Mouse (Mus musculus): ENCODE measurements around the gene Ctsg. TPM values are rescaled to one million over a fixed set of nuclear protein-coding genes. Genes with fewer than 3 reads are reported as not detected.
"Not testable (repeated sequence)": the region's sequence is repeated elsewhere in the genome, so short reads cannot be mapped to it uniquely, and the experiment has no call there.

Gene Ctsg
- polyA plus RNA-seq, 1 experiment from 2014 or later, result not detected

DNA sequence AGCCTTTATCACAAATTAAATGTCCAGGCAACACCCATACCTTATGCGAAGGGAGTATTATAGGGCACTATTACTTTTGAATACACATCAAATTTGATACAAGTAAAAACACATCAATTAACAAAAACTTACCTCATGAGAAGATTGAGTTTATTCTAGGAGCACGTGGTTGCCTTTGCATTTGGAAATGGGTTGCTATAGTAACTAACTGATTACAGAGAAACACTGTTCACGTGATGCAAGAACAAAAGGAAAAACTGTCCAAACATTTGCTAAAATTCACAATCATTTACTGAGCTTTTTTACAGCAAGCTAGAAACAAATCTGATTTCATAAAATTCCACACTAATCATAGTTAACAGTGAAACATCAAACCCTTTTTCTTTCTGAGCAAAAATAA is 1.1 kb upstream of the Ctsg start:
- no peak for ATAC-seq (ENCODE audit: low read depth)
- 75% methylated on average over 3 of the region's 3 CpGs for WGBS
- no peaks in the 10 kb centered on the region for H3K9me3 ChIP-seq (ENCODE audit: control insufficient read depth, low read length)

DNA sequence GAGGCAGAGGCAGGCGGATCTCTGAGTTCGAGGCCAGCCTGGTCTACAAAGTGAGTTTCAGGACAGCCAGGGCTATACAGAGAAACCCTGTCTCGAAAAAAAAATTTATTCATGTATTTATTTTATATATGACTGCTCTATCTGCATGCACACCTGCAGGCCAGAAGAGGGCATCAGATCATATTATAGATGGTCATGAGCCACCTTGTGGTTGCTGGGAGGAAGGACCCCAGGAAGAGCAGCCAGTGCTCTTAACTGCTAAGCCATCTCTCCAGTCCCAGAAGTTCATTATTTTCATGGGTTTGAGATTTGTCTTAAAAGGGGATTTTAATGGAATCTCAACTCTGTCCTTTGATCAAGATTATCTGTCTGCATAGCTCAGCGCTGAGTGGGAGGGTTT is 3.4 kb downstream of the Ctsg start:
- Histone ChIP-seq H3K36me3 (ENCODE audit: control insufficient read depth, insufficient read depth, low read length) (no peaks in the 10 kb centered on the region), H3K27me3 (ENCODE audit: control insufficient read depth, insufficient read depth, low read length) (no peaks in the 10 kb centered on the region), H3K4me3 (ENCODE audit: low read depth, low read length) (no peak overlapping the region), H3K9ac (replicated peaks; ENCODE audit: low read depth, low read length) (no peak overlapping the region), H3K9me3 (ENCODE audit: control insufficient read depth, low read length) (no peaks in the 10 kb centered on the region), H3K4me1 (ENCODE audit: control insufficient read depth, insufficient read depth, low read length) (no peaks in the 10 kb centered on the region), H3K27ac (ENCODE audit: low read depth, low read length) (no peak overlapping the region), H3K4me2 (ENCODE audit: low read depth, low read length) (no peak overlapping the region)
- ATAC-seq (ENCODE audit: low read depth), result no peak
- WGBS, result 76% methylated on average over 4 of the region's 4 CpGs

More for the DNA sequence above, 1.1 kb upstream of the Ctsg start:
- Histone ChIP-seq H3K4me2 (ENCODE audit: low read depth, low read length) (no peak overlapping the region), H3K9ac (replicated peaks; ENCODE audit: low read depth, low read length) (no peak overlapping the region), H3K4me1 (ENCODE audit: control insufficient read depth, insufficient read depth, low read length) (no peaks in the 10 kb centered on the region), H3K27me3 (ENCODE audit: control insufficient read depth, insufficient read depth, low read length) (no peaks in the 10 kb centered on the region), H3K4me3 (ENCODE audit: low read depth, low read length) (no peak overlapping the region), H3K27ac (ENCODE audit: low read depth, low read length) (no peak overlapping the region), H3K36me3 (ENCODE audit: control insufficient read depth, insufficient read depth, low read length) (no peaks in the 10 kb centered on the region)

DNA sequence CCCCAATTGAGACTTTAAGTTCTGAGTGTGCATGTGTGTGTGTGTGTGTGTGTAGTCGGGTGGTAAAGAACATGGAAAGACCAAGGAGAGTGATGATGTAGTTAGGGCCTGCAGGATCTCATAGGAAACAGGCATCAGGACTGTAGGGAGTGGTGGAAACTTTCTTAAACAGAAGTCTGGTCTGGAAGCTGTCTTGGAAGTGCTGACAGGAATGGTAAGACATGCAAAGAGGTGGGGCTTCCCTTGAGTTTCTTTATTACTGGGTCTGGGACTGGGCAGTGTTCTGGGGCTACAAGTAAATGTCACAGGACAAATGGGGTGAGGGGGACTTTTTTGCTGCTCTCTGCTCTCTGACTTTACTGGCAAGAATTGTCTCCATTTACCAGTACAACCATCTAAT is 4.8 kb downstream of the Ctsg start:
- WGBS, result 89% methylated on average over 1 of the region's 1 CpGs
- Histone ChIP-seq H3K9ac (replicated peaks; ENCODE audit: low read depth, low read length) (no peak overlapping the region), H3K4me2 (ENCODE audit: low read depth, low read length) (no peak overlapping the region), H3K27ac (ENCODE audit: low read depth, low read length) (no peak overlapping the region), H3K27me3 (ENCODE audit: control insufficient read depth, insufficient read depth, low read length) (no peaks in the 10 kb centered on the region), H3K4me1 (ENCODE audit: control insufficient read depth, insufficient read depth, low read length) (no peaks in the 10 kb centered on the region), H3K9me3 (ENCODE audit: control insufficient read depth, low read length) (no peaks in the 10 kb centered on the region), H3K4me3 (ENCODE audit: low read depth, low read length) (no peak overlapping the region), H3K36me3 (ENCODE audit: control insufficient read depth, insufficient read depth, low read length) (no peaks in the 10 kb centered on the region)
- no peak for ATAC-seq (ENCODE audit: low read depth)

DNA sequence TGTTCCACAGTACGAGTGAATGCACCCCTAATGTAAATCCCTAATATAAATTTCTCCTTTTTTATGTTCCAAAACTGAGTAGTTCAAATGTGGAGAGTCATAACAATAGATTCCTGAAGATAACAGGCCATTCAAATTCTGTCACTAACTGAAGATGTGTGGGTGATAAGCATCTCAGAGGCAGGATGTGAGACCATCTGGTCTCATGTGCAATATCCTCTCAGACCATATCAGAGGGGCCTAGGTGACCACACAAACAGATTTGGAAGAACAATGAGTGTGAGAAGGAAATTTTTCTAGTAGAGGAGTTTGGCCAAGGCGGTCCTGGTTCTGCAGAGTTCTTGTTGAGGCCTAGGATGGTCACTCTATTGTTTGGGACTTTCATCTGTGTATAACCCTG is 9.0 kb downstream of the Ctsg start:
- Histone ChIP-seq H3K36me3 (ENCODE audit: control insufficient read depth, insufficient read depth, low read length) (no peaks in the 10 kb centered on the region), H3K27ac (ENCODE audit: low read depth, low read length) (no peak overlapping the region), H3K27me3 (ENCODE audit: control insufficient read depth, insufficient read depth, low read length) (no peaks in the 10 kb centered on the region), H3K4me1 (ENCODE audit: control insufficient read depth, insufficient read depth, low read length) (no peaks in the 10 kb centered on the region), H3K9me3 (ENCODE audit: control insufficient read depth, low read length) (no peaks in the 10 kb centered on the region), H3K4me3 (ENCODE audit: low read depth, low read length) (no peak overlapping the region), H3K9ac (replicated peaks; ENCODE audit: low read depth, low read length) (no peak overlapping the region), H3K4me2 (ENCODE audit: low read depth, low read length) (no peak overlapping the region)
- ATAC-seq (ENCODE audit: low read depth), result no peak
- WGBS, result 84% methylated on average over 2 of the region's 2 CpGs

DNA sequence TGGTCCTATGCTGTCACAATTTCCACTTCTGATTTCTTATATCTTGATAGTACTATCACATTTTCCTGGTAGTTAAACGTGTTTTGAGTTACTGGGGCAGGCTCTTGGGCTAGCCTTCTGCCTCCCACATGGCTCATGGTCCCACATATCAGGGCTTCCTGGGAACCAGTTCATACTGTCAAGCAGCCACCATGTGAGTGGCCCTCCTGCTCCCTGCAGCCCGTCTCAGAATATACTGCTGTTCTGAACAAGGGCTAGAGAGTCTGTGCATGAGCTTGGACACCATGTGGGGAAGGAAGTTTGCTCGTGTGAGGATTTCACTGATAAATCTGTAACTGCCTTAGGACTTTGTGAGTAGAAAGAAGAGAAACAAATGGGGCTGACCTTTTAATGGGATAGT is 15.7 kb downstream of the Ctsg start:
- no peak for ATAC-seq (ENCODE audit: low read depth)
- Histone ChIP-seq H3K9ac (replicated peaks; ENCODE audit: low read depth, low read length) (no peak overlapping the region), H3K4me2 (ENCODE audit: low read depth, low read length) (no peak overlapping the region), H3K4me1 (ENCODE audit: control insufficient read depth, insufficient read depth, low read length) (no peaks in the 10 kb centered on the region), H3K36me3 (ENCODE audit: control insufficient read depth, insufficient read depth, low read length) (no peaks in the 10 kb centered on the region), H3K27me3 (ENCODE audit: control insufficient read depth, insufficient read depth, low read length) (no peaks in the 10 kb centered on the region), H3K27ac (ENCODE audit: low read depth, low read length) (no peak overlapping the region), H3K4me3 (ENCODE audit: low read depth, low read length) (no peak overlapping the region), H3K9me3 (ENCODE audit: control insufficient read depth, low read length) (no peaks in the 10 kb centered on the region)
- 75% methylated on average over 3 of the region's 3 CpGs for WGBS

DNA sequence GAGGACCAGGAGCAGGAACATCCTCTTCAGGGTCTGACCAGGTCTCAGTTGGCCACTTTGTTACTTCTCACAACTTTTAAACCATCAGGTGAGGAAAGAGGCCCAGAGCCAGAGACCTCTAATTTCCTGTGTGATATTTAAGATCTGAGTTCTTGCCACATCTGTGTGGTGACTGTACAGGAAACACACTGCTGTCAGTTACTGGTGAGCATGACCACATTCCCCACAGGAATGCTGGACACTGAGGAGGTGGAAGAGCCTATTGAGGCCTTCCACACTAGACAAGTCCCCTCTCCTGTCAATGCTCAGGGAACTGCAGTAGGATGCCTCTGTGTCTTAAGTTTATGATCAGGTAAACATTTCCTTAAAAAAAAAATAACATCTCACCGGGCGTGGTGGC is 17.2 kb downstream of the Ctsg start, which contains the start of gene Mcpt8:
Gene Mcpt8, minus strand, starts transcription at position 107 of the 400 bp plus-strand sequence.
- Histone ChIP-seq H3K4me3 (ENCODE audit: low read depth, low read length) (no peak within 1 kb of the TSS), H3K4me1 (ENCODE audit: control insufficient read depth, insufficient read depth, low read length) (no peaks in the 10 kb centered on the region), H3K27ac (ENCODE audit: low read depth, low read length) (no peak within 1 kb of the TSS), H3K27me3 (ENCODE audit: control insufficient read depth, insufficient read depth, low read length) (no peaks in the 10 kb centered on the region), H3K36me3 (ENCODE audit: control insufficient read depth, insufficient read depth, low read length) (no peaks in the 10 kb centered on the region), H3K9me3 (ENCODE audit: control insufficient read depth, low read length) (no peaks in the 10 kb centered on the region), H3K9ac (replicated peaks; ENCODE audit: low read depth, low read length) (no peak within 1 kb of the TSS), H3K4me2 (ENCODE audit: low read depth, low read length) (no peak within 1 kb of the TSS)
- WGBS, result 100% methylated on average over 2 of the region's 2 CpGs
- no peak for ATAC-seq (ENCODE audit: low read depth)

DNA sequence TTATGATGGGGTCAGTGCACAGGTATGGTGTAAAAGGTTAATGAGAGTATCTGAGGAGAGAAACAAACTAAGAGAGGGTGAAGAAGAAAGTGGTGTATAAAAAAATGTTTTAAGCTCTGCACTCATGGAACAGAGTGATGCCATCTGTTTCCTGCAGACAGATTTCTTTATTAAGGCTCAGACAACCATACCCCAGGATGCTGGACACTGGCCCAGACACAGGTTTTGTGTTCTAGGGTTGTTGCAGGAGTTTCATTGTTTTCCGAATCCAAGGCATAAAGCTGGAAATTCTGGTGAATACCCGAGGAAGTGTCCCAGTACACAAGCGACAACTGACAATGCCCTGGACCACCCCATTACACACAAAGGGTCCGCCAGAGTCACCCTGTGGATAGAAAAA is 20.4 kb downstream of the Ctsg start:
- Histone ChIP-seq H3K9ac (replicated peaks; ENCODE audit: low read depth, low read length) (no peak overlapping the region), H3K36me3 (ENCODE audit: control insufficient read depth, insufficient read depth, low read length) (no peaks in the 10 kb centered on the region), H3K4me2 (ENCODE audit: low read depth, low read length) (no peak overlapping the region), H3K27ac (ENCODE audit: low read depth, low read length) (no peak overlapping the region), H3K27me3 (ENCODE audit: control insufficient read depth, insufficient read depth, low read length) (no peaks in the 10 kb centered on the region), H3K9me3 (ENCODE audit: control insufficient read depth, low read length) (no peaks in the 10 kb centered on the region), H3K4me1 (ENCODE audit: control insufficient read depth, insufficient read depth, low read length) (no peaks in the 10 kb centered on the region), H3K4me3 (ENCODE audit: low read depth, low read length) (no peak overlapping the region)
- WGBS, result 74% methylated on average over 4 of the region's 4 CpGs
- no peak for ATAC-seq (ENCODE audit: low read depth)

DNA sequence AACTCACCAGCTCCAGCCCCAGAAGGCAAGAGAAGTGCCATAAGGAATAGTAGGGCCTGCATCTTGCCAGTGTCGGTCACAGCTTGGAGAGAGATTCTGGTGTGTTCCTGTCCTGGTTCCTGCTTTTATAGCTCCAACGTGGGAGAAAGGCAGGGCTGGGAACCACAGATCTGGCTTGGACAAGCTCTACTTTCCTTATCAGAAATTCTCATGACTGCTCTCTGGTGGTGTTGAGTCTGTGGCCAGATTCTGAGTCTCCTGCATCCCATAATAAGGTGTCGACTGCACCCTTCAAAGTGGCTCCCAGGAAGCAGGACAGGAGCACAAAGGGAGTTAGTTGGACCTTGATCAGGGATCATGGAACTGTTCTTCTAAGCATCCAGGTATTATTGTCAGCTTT is 40.2 kb downstream of the Ctsg start, which contains the start of gene Mcpt4:
Gene Mcpt4, minus strand, starts transcription at position 101 of the 400 bp plus-strand sequence.
- WGBS, result 83% methylated on average over 3 of the region's 3 CpGs
- ATAC-seq (ENCODE audit: low read depth); H3K27ac ChIP-seq (ENCODE audit: low read depth, low read length); H3K9ac ChIP-seq (replicated peaks; ENCODE audit: low read depth, low read length); H3K9me3 ChIP-seq (ENCODE audit: control insufficient read depth, low read length); H3K4me2 ChIP-seq (ENCODE audit: low read depth, low read length); H3K36me3 ChIP-seq (ENCODE audit: control insufficient read depth, insufficient read depth, low read length); H3K27me3 ChIP-seq (ENCODE audit: control insufficient read depth, insufficient read depth, low read length); H3K4me3 ChIP-seq (ENCODE audit: low read depth, low read length); H3K4me1 ChIP-seq (ENCODE audit: control insufficient read depth, insufficient read depth, low read length): not testable (repeated sequence)

DNA sequence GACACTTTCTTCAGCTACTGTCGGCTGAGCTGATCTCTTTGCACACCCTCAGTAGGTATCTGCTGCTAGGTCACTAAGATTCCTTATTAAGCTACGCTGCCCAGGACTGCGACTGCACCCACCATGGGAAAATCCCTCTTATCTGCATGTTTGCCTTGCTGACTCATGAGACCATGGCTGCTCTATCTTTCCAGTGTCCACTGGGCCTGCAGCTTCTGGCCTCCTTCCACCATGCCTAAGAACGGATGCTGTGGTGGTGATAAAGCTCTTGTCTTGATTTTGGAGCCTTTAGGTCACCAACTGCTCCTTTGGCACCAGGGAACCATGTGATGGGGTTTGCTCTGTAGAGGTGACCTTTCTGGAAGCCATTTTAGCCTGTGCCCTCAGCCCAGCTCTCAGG is 44.7 kb downstream of the Ctsg start:
- Histone ChIP-seq H3K27me3 (ENCODE audit: control insufficient read depth, insufficient read depth, low read length) (no peaks in the 10 kb centered on the region), H3K9ac (replicated peaks; ENCODE audit: low read depth, low read length) (no peak overlapping the region), H3K36me3 (ENCODE audit: control insufficient read depth, insufficient read depth, low read length) (no peaks in the 10 kb centered on the region), H3K4me1 (ENCODE audit: control insufficient read depth, insufficient read depth, low read length) (no peaks in the 10 kb centered on the region), H3K4me3 (ENCODE audit: low read depth, low read length) (no peak overlapping the region), H3K27ac (ENCODE audit: low read depth, low read length) (no peak overlapping the region), H3K9me3 (ENCODE audit: control insufficient read depth, low read length) (no peaks in the 10 kb centered on the region), H3K4me2 (ENCODE audit: low read depth, low read length) (no peak overlapping the region)
- WGBS, result 88% methylated on average over 4 of the region's 4 CpGs
- no peak for ATAC-seq (ENCODE audit: low read depth)

DNA sequence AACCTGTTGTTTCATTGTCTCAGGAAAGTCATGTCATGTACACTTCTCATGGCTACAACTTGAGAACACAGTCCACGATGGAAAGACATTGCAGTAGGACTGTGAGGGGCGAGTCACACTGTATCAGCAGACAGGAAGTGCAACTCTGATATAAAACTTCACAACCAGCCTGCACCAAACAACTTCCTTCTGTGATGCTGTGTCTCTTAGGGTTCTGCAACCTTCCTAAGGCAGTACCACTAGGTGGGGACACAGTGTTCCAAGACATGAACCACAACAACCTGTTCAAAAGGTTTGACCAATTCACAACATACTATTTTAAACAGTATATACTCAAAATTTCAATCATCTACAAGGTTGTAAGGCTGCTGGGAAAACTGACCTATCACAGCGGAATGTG is 47.0 kb downstream of the Ctsg start:
- H3K9me3 ChIP-seq (ENCODE audit: control insufficient read depth, low read length), result no peaks in the 10 kb centered on the region
- no peaks in the 10 kb centered on the region for H3K4me1 ChIP-seq (ENCODE audit: control insufficient read depth, insufficient read depth, low read length)
- no peak for ATAC-seq (ENCODE audit: low read depth)
- H3K9ac ChIP-seq (replicated peaks; ENCODE audit: low read depth, low read length), result no peak overlapping the region
- 90% methylated on average over 3 of the region's 3 CpGs for WGBS
- H3K4me3 ChIP-seq (ENCODE audit: low read depth, low read length), result no peak overlapping the region
- no peak overlapping the region for H3K4me2 ChIP-seq (ENCODE audit: low read depth, low read length)
- no peak overlapping the region for H3K27ac ChIP-seq (ENCODE audit: low read depth, low read length)
- H3K36me3 ChIP-seq (ENCODE audit: control insufficient read depth, insufficient read depth, low read length), result no peaks in the 10 kb centered on the region
- no peaks in the 10 kb centered on the region for H3K27me3 ChIP-seq (ENCODE audit: control insufficient read depth, insufficient read depth, low read length)
